Mouse (Mus musculus): ENCODE measurements around the gene Rpusd1.
A peak's percentile ranks its signal among the peaks of the same experiment; 100 is the strongest.

The Rpusd1 gene

DNA sequence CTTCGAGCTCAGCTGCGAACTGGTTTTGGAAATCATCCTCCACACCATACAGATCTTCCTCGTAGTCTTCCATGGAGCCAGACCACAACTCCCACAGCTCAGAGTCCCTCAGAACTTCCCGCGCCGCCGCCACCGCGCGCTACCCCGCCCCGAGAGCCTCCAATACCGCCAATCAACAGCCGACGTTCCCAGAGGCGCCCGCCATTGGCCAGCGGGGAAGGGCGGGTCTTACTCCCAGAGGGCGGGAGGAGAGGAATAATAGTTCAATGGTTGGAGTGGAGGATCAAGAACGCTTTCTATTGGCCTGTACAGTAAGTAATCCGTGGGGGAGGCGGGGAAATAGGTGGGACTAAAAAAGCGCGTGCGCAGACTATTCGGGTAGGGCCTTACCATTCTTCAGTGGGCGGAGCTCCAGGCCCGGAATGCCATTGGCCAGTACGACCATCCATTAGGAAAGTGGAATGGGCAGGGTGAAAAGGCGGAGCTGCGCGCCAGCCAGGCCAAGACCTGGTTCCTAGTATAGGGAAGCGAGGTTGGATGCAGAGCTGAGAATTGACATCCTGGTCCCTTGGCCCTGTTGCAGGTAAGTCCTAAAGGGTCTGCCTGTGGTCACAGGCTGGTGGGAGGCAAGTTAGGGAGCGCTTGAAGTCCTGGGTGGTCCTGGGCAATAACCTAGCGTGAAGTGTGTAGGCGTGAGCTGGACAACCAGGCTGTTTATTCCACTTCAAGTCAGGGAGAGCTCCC lies at the start of gene Rpusd1, which contains the start of gene Chtf18:
Gene Rpusd1, plus strand, starts transcription at position 406 of the 744 bp plus-strand sequence.
Gene Chtf18, minus strand, starts transcription at position 155 of the 744 bp plus-strand sequence.
- peak; percentile 100 for DNase-seq (ENCODE audit: low spot score)

- no peak for DNase-seq (ENCODE audit: low spot score)
These were observed 49.5 kb upstream of the Rpusd1 start for GRCm38 (mm10) chr17:25677969-25678368.

- no peak for DNase-seq (ENCODE audit: low spot score)
These were observed 47.7 kb upstream of the Rpusd1 start for GRCm38 (mm10) chr17:25679818-25680217.

DNA sequence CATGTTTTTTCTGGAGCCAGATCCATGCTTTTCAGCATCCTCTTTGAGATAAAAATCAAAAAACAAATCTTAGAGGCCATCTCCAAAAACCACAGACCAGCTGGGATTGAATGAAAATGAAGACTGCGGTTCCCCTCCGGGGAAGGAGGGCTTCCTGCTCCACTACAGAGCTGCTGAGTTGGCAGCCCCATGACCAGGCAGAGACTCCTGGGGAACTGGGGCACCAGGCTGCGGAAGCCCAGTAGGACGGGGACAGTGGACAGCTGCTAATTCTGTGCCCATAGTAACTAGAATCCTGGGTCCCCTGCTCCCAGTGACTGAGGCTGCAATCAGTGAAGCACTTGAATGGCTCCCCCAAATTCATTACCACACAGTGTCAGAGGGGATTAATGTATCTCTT lies 45.8 kb upstream of the Rpusd1 start:
- DNase-seq (ENCODE audit: low spot score) = no peak

DNA sequence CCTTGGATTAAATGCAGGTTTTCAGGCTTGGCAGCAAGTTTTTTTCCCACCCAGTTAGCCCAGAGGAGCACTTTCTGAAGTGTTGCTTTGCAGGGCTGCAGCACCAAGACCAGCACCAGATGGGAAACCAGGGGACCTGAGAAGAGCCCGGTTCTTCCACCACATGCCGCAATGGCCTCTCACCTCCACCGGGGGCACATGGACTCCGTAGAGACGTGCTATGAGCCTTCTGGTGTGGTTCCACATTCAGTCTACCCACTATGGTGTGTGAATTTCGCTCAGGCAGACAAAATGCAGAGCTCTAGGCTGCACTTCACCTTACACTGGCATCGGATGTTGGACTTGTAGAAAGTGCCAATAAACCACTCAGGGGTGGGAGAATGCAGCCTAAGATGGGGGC lies 41.1 kb upstream of the Rpusd1 start:
- peak; percentile 11 for DNase-seq (ENCODE audit: low spot score)

- no peak for DNase-seq (ENCODE audit: low spot score)
These were observed 38.5 kb upstream of the Rpusd1 start for GRCm38 (mm10) chr17:25688922-25689321.

GRCm38 (mm10) chr17:25696263-25696662 lies 31.2 kb upstream of the Rpusd1 start:
- DNase-seq (ENCODE audit: low spot score) = no peak

GRCm38 (mm10) chr17:25698446-25698845 lies 29.0 kb upstream of the Rpusd1 start:
- peak; percentile 88 for DNase-seq (ENCODE audit: low spot score)

DNA sequence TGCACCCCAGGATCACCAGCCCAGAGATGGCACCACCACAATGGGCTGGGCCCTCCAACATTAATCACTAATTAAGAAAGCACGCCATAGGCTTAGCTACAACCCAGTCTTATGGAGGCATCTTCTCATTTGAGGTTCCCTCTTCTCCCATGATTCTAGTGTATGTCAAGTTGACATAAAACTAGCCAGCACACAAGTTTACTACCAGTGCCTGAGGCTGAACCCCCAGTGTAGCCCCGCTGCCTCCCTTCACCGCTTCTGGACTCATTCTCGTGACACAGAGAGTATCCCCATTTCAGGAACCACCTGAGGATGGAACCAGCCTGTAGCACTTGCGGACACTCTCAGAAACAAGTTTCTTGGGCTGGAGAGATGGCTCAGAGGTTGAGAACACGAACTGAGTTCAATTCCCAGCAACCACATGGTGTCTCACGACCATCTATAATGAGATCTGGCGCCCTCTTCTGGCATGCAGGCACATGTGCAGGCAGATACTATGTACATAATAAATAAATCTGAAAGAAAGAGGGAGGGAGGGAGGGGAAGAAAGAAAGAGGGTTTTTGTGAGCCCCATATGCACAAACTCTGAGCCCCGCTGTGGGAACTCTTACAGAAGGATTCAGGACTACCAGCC lies 26.5 kb upstream of the Rpusd1 start:
- no peak for DNase-seq (ENCODE audit: low spot score)

DNA sequence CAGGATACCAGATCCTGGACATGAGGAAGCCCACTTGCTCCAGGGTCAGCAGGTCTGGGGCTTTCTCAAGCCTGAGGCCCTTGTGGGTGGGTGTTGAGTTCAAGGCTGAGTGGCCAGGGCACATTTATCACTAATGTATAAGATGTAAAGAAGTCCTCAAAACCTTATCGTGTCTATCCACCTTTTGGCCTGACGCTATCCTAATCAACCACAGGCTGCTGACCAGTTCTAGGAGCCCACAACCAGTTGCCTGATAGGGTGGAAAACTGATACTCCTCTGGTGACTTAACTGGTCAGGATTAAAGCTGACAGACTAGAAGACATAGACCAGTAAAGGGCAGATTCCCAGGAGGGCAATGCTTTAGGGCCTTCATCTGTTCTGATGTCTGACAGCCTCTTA lies 17.5 kb upstream of the Rpusd1 start:
- no peak for DNase-seq (ENCODE audit: low spot score)

DNA sequence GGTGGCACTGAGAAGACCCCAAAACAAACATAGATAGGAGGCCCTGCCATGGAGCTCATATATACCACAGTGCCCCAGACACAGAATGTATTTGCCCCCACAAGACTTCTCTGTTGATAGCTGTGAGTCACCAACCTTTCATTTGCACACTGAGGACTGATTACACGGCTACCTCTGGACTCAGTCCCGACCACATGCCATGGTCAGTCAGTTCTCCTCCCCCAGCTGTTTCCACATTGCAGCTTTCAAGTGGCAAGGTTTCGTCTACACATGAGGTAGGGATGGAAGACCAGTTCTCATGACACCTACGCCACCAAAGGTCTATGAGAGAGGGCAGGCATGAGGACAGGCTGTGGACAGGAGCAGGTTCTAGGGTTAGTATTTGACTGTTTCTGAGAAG lies 16.3 kb upstream of the Rpusd1 start:
- DNase-seq (ENCODE audit: low spot score) = no peak

DNA sequence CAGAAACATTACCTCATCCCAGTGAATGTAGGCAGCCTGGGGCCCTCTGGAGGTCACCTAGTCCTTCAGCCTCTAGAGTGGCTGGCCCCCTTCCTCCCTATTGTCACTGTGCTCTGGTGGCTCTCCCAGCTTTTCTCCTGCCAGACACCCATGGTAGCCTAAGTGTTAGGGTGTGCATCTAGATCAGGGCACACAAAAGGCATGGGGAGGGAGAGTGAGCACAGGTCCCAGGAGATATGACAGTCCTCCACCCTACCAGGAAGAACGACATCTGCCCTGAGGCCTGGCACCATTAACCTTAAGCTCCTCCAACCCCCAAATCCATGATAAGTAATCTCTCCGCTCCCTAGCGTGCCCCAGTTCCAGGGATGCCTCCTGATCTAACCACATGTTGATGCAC lies 11.8 kb upstream of the Rpusd1 start:
- no peak for DNase-seq (ENCODE audit: low spot score)

DNA sequence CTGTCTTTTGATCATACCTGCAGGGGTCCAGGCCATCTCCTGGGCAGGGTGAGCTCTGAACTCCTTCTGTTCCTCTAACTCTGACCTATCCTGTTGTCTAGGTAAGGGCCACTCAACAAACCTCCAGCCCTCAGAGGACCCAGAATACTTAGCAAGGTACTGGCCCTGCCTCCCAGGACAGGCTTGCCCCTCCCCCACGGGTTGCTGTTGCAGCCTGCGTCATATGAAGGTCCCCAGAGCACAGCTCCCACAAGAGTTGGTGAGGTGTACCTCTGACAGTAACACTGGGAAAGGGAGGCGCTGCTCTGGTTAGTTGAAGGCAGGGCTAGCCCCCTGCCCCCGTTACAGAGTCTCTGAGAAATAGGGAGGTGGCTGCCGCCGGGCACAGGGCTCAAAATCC lies 11.3 kb upstream of the Rpusd1 start:
- DNase-seq (ENCODE audit: low spot score) = no peak

GRCm38 (mm10) chr17:25716711-25717637 lies 10.5 kb upstream of the Rpusd1 start, which contains the start of gene Gng13:
Gng13 (plus strand) TSS chr17:25717171.
- no peak for DNase-seq (ENCODE audit: low spot score)

DNA sequence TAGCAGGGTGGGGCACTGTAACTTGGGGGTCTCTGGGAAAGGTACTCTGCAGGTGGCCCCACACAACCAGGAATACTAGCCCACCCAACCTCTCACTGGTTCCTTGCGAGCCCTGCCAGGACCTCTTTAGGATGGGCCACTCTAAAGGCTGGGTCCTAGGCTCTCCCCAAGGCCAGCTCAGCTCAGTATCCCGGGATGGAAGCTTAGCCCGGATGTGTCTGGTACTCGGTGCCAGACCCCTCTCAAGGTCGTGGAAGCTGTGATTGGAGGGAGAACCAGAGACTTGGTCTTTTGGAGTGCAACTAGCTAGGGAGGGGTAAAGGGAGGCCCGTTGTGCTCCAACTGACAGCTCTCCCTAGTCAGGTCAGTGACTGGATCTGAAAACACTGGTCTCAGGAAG lies 9.8 kb upstream of the Rpusd1 start:
- DNase-seq (ENCODE audit: low spot score) = no peak

- no peak for DNase-seq (ENCODE audit: low spot score)
These were observed 6.0 kb upstream of the Rpusd1 start for GRCm38 (mm10) chr17:25721476-25721875.

DNA sequence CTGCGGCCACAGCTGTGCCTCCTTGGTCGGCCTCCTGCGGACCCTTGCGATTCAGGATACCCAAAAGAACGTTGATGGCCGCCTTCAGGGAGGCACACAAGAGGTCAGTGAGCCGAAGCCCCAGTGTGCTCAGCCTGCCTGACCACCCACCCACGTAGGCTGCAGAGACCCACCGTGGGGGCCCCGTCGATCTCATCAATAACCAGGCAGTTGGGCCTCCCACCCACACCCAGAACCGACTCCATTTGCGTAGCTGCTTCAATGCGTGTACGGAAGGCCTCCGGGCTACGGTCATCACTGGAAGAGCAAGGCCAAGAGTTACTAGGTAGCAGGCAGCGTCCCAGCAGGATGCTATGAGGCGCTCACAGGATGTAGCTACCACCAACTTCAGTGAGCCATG lies 4.0 kb upstream of the Rpusd1 start:
- no peak for DNase-seq (ENCODE audit: low spot score)

GRCm38 (mm10) chr17:25723919-25724318 lies 3.6 kb upstream of the Rpusd1 start:
- DNase-seq (ENCODE audit: low spot score) = no peak

DNA sequence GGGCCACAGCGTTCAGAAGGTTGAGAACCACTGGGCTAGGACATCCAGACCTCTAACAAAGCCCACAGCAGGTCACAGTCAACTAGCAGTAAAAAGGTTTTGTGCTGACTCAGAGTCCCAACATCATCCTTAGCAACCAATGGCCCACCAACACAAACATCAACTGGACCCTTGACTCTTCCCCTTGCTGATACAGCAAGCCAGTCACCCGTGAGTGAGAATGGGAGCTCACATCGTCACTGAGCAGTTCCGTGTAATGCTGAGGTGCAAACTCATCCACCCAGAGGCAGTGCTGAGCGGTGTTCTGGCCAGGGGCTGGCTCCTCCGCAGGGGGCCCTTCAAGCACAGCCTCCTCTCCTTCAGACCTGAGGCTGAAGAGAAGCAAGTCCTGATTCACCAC lies 2.2 kb upstream of the Rpusd1 start:
- DNase-seq (ENCODE audit: low spot score) = no peak

- no peak for DNase-seq (ENCODE audit: low spot score)
These were observed 470 bp downstream of the Rpusd1 start for GRCm38 (mm10) chr17:25728009-25728270.

- DNase-seq (ENCODE audit: low spot score) = peak; percentile 94
These were observed 4.6 kb downstream of the Rpusd1 start for GRCm38 (mm10) chr17:25732082-25732481.

DNA sequence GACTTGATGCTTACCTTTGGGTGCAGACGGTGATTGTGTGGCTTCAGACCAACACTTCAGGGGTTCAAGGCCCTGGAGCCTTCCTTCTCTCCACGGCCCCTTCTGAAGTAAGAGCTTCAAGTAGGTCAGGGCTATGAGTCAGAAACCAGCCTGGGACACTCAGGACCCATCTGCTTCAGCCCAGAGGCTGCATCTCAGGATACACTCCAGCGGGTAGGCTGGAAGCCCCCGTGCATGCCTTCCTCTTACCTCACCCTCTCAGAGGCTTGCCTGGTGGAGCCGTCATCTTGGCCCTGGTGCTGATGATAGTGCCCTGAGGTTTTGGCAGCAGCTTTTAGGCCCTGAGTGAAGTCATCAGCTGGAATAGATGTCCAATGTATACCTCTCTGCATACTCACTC lies 7.8 kb downstream of the Rpusd1 start:
- DNase-seq (ENCODE audit: low spot score) = no peak

DNA sequence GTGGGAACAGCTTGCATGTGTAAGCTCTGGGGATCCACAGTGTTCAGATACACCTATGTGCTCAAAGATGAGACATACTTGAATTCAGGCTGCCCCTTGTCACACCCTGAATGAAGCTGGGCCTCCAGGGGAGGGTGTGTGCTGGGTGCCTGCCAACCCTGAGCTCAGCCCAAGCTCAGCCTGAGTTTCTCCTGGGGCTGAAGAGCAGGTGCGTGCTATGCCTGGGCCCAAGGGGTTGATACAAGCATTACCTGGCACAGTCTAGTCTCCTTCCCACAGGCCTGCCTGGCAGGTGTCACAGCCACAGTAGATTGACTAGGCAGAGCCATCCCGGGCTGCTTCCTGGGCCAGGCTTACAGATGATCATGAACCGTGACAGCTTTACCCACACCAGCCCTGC lies 8.3 kb downstream of the Rpusd1 start, which contains the start of gene Mslnl:
Gene Mslnl, plus strand, starts transcription at position 298 of the 400 bp plus-strand sequence.
- no peak for DNase-seq (ENCODE audit: low spot score)

Measured in adipocyte (in vitro differentiated cells).